Mouse (Mus musculus): ENCODE data around the gene Adgrl3. TPM values are rescaled to one million over a fixed set of nuclear protein-coding genes. Genes with fewer than 3 reads are reported as not detected.

Gene Adgrl3
- 63.0 and 64.8 TPM in 2 replicates for polyA plus RNA-seq (2012; rRNA removed)

GRCm38 (mm10) chr5:81019590-81020254 lies at the start of gene Adgrl3:
Gene Adgrl3 (plus strand): TSS chr5:81020138.
- peaks cover 3% of the 10 kb centered on the region; the same call in 1 of the 2 replicates for H3K4me1 ChIP-seq (ENCODE audit: control insufficient read depth, insufficient read depth, low read length)
- peak within 1 kb of the TSS; percentile 99 for H3K27ac ChIP-seq (ENCODE audit: insufficient read depth, low read length)
- TF ChIP-seq POLR2A (IDR thresholded peaks at IDR 0.05; ENCODE audit: extremely low read depth, insufficient read depth, low read length) = peak; percentile 28; the same call in 1 of the 2 replicates
- TF ChIP-seq CTCF (IDR thresholded peaks at IDR 0.05; ENCODE audit: extremely low read depth, insufficient read depth, low read length) = no peak
- H3K4me3 ChIP-seq (ENCODE audit: insufficient read depth, low read length) = peak within 1 kb of the TSS; percentile 91

GRCm38 (mm10) chr5:81019166-81019565 lies 772 bp upstream of the Adgrl3 start:
- H3K4me1 ChIP-seq (ENCODE audit: control insufficient read depth, insufficient read depth, low read length) = peaks cover 3% of the 10 kb centered on the region; the same call in 1 of the 2 replicates
- H3K27ac ChIP-seq (ENCODE audit: insufficient read depth, low read length) = peak overlapping the region; percentile 97; the same call in 1 of the 2 replicates
- TF ChIP-seq POLR2A (IDR thresholded peaks at IDR 0.05; ENCODE audit: extremely low read depth, insufficient read depth, low read length) (no peak), CTCF (IDR thresholded peaks at IDR 0.05; ENCODE audit: extremely low read depth, insufficient read depth, low read length) (no peak)
- H3K4me3 ChIP-seq (ENCODE audit: insufficient read depth, low read length) = peak overlapping the region; percentile 91

GRCm38 (mm10) chr5:81020281-81021005 lies 505 bp downstream of the Adgrl3 start:
- Histone ChIP-seq H3K4me1 (ENCODE audit: control insufficient read depth, insufficient read depth, low read length) (peaks cover 3% of the 10 kb centered on the region; the same call in 1 of the 2 replicates), H3K4me3 (ENCODE audit: insufficient read depth, low read length) (peak overlapping the region; percentile 91), H3K27ac (ENCODE audit: insufficient read depth, low read length) (peak overlapping the region; percentile 99)
- TF ChIP-seq CTCF (IDR thresholded peaks at IDR 0.05; ENCODE audit: extremely low read depth, insufficient read depth, low read length) = no peak
- TF ChIP-seq POLR2A (IDR thresholded peaks at IDR 0.05; ENCODE audit: extremely low read depth, insufficient read depth, low read length) = no peak; the same call in 1 of the 2 replicates

- Histone ChIP-seq H3K4me3 (ENCODE audit: insufficient read depth, low read length) (peak overlapping the region; percentile 91), H3K27ac (ENCODE audit: insufficient read depth, low read length) (peak overlapping the region; percentile 70), H3K4me1 (ENCODE audit: control insufficient read depth, insufficient read depth, low read length) (peaks cover 3% of the 10 kb centered on the region; the same call in 1 of the 2 replicates)
- TF ChIP-seq POLR2A (IDR thresholded peaks at IDR 0.05; ENCODE audit: extremely low read depth, insufficient read depth, low read length) (no peak), CTCF (IDR thresholded peaks at IDR 0.05; ENCODE audit: extremely low read depth, insufficient read depth, low read length) (no peak)
These were observed 1.0 kb downstream of the Adgrl3 start for GRCm38 (mm10) chr5:81021006-81021320.

- Histone ChIP-seq H3K27ac (ENCODE audit: insufficient read depth, low read length) (peak overlapping the region; percentile 70), H3K4me3 (ENCODE audit: insufficient read depth, low read length) (peak overlapping the region; percentile 91), H3K4me1 (ENCODE audit: control insufficient read depth, insufficient read depth, low read length) (peaks cover 3% of the 10 kb centered on the region; the same call in 1 of the 2 replicates)
- peak; percentile 18; the same call in 1 of the 2 replicates for TF ChIP-seq POLR2A (IDR thresholded peaks at IDR 0.05; ENCODE audit: extremely low read depth, insufficient read depth, low read length)
- no peak for TF ChIP-seq CTCF (IDR thresholded peaks at IDR 0.05; ENCODE audit: extremely low read depth, insufficient read depth, low read length)
These were observed 1.5 kb downstream of the Adgrl3 start for GRCm38 (mm10) chr5:81021331-81021863.

- TF ChIP-seq CTCF (IDR thresholded peaks at IDR 0.05; ENCODE audit: extremely low read depth, insufficient read depth, low read length) (no peak), POLR2A (IDR thresholded peaks at IDR 0.05; ENCODE audit: extremely low read depth, insufficient read depth, low read length) (no peak)
- H3K4me1 ChIP-seq (ENCODE audit: control insufficient read depth, insufficient read depth, low read length) = peaks cover 3% of the 10 kb centered on the region; the same call in 1 of the 2 replicates
- H3K27ac ChIP-seq (ENCODE audit: insufficient read depth, low read length) = peak overlapping the region; percentile 70
- H3K4me3 ChIP-seq (ENCODE audit: insufficient read depth, low read length) = peak overlapping the region; percentile 91
These were observed 1.9 kb downstream of the Adgrl3 start for GRCm38 (mm10) chr5:81021864-81022305.

GRCm38 (mm10) chr5:81022306-81023071 lies 2.6 kb downstream of the Adgrl3 start:
- Histone ChIP-seq H3K27ac (ENCODE audit: insufficient read depth, low read length) (peak overlapping the region; percentile 70), H3K4me1 (ENCODE audit: control insufficient read depth, insufficient read depth, low read length) (peaks cover 3% of the 10 kb centered on the region; the same call in 1 of the 2 replicates), H3K4me3 (ENCODE audit: insufficient read depth, low read length) (peak overlapping the region; percentile 91)
- no peak for TF ChIP-seq CTCF (IDR thresholded peaks at IDR 0.05; ENCODE audit: extremely low read depth, insufficient read depth, low read length)
- TF ChIP-seq POLR2A (IDR thresholded peaks at IDR 0.05; ENCODE audit: extremely low read depth, insufficient read depth, low read length) = peak; percentile 47; the same call in 1 of the 2 replicates

GRCm38 (mm10) chr5:81023923-81024715 lies 4.2 kb downstream of the Adgrl3 start:
- TF ChIP-seq POLR2A (IDR thresholded peaks at IDR 0.05; ENCODE audit: extremely low read depth, insufficient read depth, low read length) (no peak), CTCF (IDR thresholded peaks at IDR 0.05; ENCODE audit: extremely low read depth, insufficient read depth, low read length) (no peak)
- H3K4me1 ChIP-seq (ENCODE audit: control insufficient read depth, insufficient read depth, low read length) = peaks cover 3% of the 10 kb centered on the region; the same call in 1 of the 2 replicates
- no peak overlapping the region for H3K27ac ChIP-seq (ENCODE audit: insufficient read depth, low read length)
- peak overlapping the region; percentile 28 for H3K4me3 ChIP-seq (ENCODE audit: insufficient read depth, low read length)
